Mouse (Mus musculus) myocyte (in vitro differentiated cells): ENCODE data around the gene Serac1. TPM values are rescaled to one million over a fixed set of nuclear protein-coding genes. Genes with fewer than 3 reads are reported as not detected.
"Not testable (repeated sequence)": the region's sequence is repeated elsewhere in the genome, so short reads cannot be mapped to it uniquely, and the experiment has no call there.

Source experiments
- H3K27me3 ChIP-seq: one replicate; pipeline ENCODE4 v1.6.1; 2011; ENCODE audit not compliant: control insufficient read depth, insufficient read depth, insufficient read length
- H3K36me3 ChIP-seq: one replicate; pipeline ENCODE4 v1.6.1; 2011; ENCODE audit not compliant: control insufficient read depth, insufficient read depth
- H3K4me2 ChIP-seq: one replicate; pipeline ENCODE4 v1.6.1; 2011; ENCODE audit warnings: low read depth, control low read depth
- H3K4me3 ChIP-seq: one replicate; pipeline ENCODE4 v1.5.1; 2011; ENCODE audit warnings: mild to moderate bottlenecking, control low read depth, moderate library complexity
- H3K79me2 ChIP-seq: one replicate; pipeline ENCODE4 v1.6.1; 2011; ENCODE audit not compliant: control insufficient read depth, insufficient read depth
- H3ac ChIP-seq: one replicate; pipeline ENCODE4 v1.6.1; 2011; ENCODE audit not compliant: control insufficient read depth, insufficient read length
- CEBPB ChIP-seq: IDR thresholded peaks from 2 replicates; pipeline ENCODE4 v1.6.1; 2011; ENCODE audit warnings: mild to moderate bottlenecking, moderate library complexity; ENCODE audit not compliant: poor library complexity, insufficient read depth, severe bottlenecking
- E2F4 ChIP-seq: IDR thresholded peaks from one replicate; pipeline ENCODE4 v1.6.1; 2011; ENCODE audit warnings: mild to moderate bottlenecking, control low read depth, moderate library complexity; ENCODE audit not compliant: insufficient read depth
- MAX ChIP-seq: IDR thresholded peaks from one replicate; pipeline ENCODE4 v1.6.1; 2011; ENCODE audit warnings: low read depth, mild to moderate bottlenecking, control low read depth
- MYOD1 ChIP-seq, 3 experiments: IDR thresholded peaks; one replicate each; pipeline ENCODE4 v1.6.1; 2011; ENCODE audit warnings: control low read depth in 2 of 3, low read depth in 2 of 3, mild to moderate bottlenecking in 2 of 3, moderate library complexity in 1 of 3; ENCODE audit not compliant: insufficient read length in 2 of 3, control insufficient read depth in 1 of 3
- MYOG ChIP-seq, 3 experiments: IDR thresholded peaks; one replicate each; pipeline ENCODE4 v1.6.1; 2011; ENCODE audit warnings: control low read depth in 2 of 3, low read depth in 2 of 3, mild to moderate bottlenecking in 2 of 3; ENCODE audit not compliant: insufficient read length in 2 of 3, control insufficient read depth in 1 of 3, insufficient read depth in 1 of 3
- POLR2A ChIP-seq: IDR thresholded peaks from one replicate; pipeline ENCODE4 v1.6.1; 2011; ENCODE audit warnings: low read depth, mild to moderate bottlenecking, control low read depth, moderate library complexity; ENCODE audit not compliant: insufficient read length
- POLR2AphosphoS2 ChIP-seq: IDR thresholded peaks from one replicate; pipeline ENCODE4 v1.6.1; 2011; ENCODE audit warnings: low read depth, control low read depth; ENCODE audit not compliant: insufficient read length
- REST ChIP-seq: IDR thresholded peaks from one replicate; pipeline ENCODE4 v1.6.1; 2011; ENCODE audit warnings: mild to moderate bottlenecking, control low read depth, moderate library complexity; ENCODE audit not compliant: insufficient read depth, insufficient read length
- SRF ChIP-seq: IDR thresholded peaks from one replicate; pipeline ENCODE4 v1.6.1; 2011; ENCODE audit warnings: low read depth; ENCODE audit not compliant: control insufficient read depth, insufficient read length
- TCF12 ChIP-seq: IDR thresholded peaks from one replicate; pipeline ENCODE4 v1.6.1; 2011; ENCODE audit warnings: mild to moderate bottlenecking, control low read depth; ENCODE audit not compliant: poor library complexity, insufficient read depth, severe bottlenecking
- TCF3 ChIP-seq: IDR thresholded peaks from one replicate; pipeline ENCODE4 v1.6.1; 2011; ENCODE audit warnings: low read depth, control low read depth; ENCODE audit not compliant: insufficient read length
- USF1 ChIP-seq: IDR thresholded peaks from one replicate; pipeline ENCODE4 v1.6.1; 2011; ENCODE audit warnings: low read depth, mild to moderate bottlenecking, control low read depth, moderate library complexity
- polyA plus RNA-seq: library from polyadenylated mRNA; unstranded; fragments of >200 nt; fragmentation: generic; extraction: Trizol; gene quantifications from one replicate; pipeline ENCODE4 v1.2.1, GENCODE M21; 2012; ENCODE audit warnings: missing spikeins

Serac1 gene
- polyA plus RNA-seq, 1 experiment, result 3.5 TPM

GRCm38 (mm10) chr17:6036458-6036857, 43.1 kb downstream of the Serac1 start:
- no peak overlapping the region for H3K4me3 ChIP-seq
- no peaks in the 10 kb centered on the region for H3K79me2 ChIP-seq
- H3ac ChIP-seq, result no peak overlapping the region
- TF ChIP-seq E2F4, result no peak
- TF ChIP-seq MAX, result no peak
- TF ChIP-seq POLR2A, result no peak
- TF ChIP-seq TCF12, result no peak
- TF ChIP-seq TCF3, result no peak
- TF ChIP-seq MYOG (IDR thresholded peaks at IDR 0.05; ENCODE audit: control insufficient read depth in 1 of 3, insufficient read depth in 1 of 3, insufficient read length in 2 of 3, low read depth in 2 of 3), result no peak
- no peak for TF ChIP-seq POLR2AphosphoS2
- H3K27me3 ChIP-seq, result no peaks in the 10 kb centered on the region
- H3K36me3 ChIP-seq, result peaks cover 75% of the 10 kb centered on the region
- H3K4me2 ChIP-seq, result no peak overlapping the region

- Histone ChIP-seq H3K27me3 (no peaks in the 10 kb centered on the region), H3K36me3 (peaks cover 74% of the 10 kb centered on the region), H3K4me3 (no peak overlapping the region), H3K4me2 (no peak overlapping the region), H3K79me2 (no peaks in the 10 kb centered on the region), H3ac (no peak overlapping the region)
- no peak for TF ChIP-seq TCF12
- no peak for TF ChIP-seq SRF
- no peak for TF ChIP-seq MAX
- TF ChIP-seq MYOD1 (IDR thresholded peaks at IDR 0.05; ENCODE audit: control insufficient read depth in 1 of 3, insufficient read length in 2 of 3, low read depth in 2 of 3), result no peak
- TF ChIP-seq TCF3, result no peak
These were observed 43.9 kb downstream of the Serac1 start for GRCm38 (mm10) chr17:6035661-6036060.

- TF ChIP-seq E2F4 (no peak), CEBPB (no peak), SRF (no peak), POLR2A (no peak), REST (no peak), TCF3 (no peak), TCF12 (no peak), MYOD1 (IDR thresholded peaks at IDR 0.05; ENCODE audit: control insufficient read depth in 1 of 3, insufficient read length in 2 of 3, low read depth in 2 of 3) (no peak), MAX (no peak), MYOG (IDR thresholded peaks at IDR 0.05; ENCODE audit: control insufficient read depth in 1 of 3, insufficient read depth in 1 of 3, insufficient read length in 2 of 3, low read depth in 2 of 3) (no peak)
- Histone ChIP-seq H3K36me3 (peaks cover 70% of the 10 kb centered on the region), H3K27me3 (no peaks in the 10 kb centered on the region), H3ac (no peak overlapping the region), H3K4me2 (no peak overlapping the region), H3K79me2 (no peaks in the 10 kb centered on the region), H3K4me3 (no peak overlapping the region)
These were observed 53.7 kb downstream of the Serac1 start for GRCm38 (mm10) chr17:6025831-6026230.

GRCm38 (mm10) chr17:6021374-6021789, 58.2 kb downstream of the Serac1 start:
- H3K4me2 ChIP-seq, H3K4me3 ChIP-seq, H3ac ChIP-seq, H3K79me2 ChIP-seq, H3K27me3 ChIP-seq: not testable (repeated sequence)
- H3K36me3 ChIP-seq, result peaks cover 43% of the 10 kb centered on the region

GRCm38 (mm10) chr17:6020636-6021035, 58.9 kb downstream of the Serac1 start:
- no peaks in the 10 kb centered on the region for H3K79me2 ChIP-seq
- TF ChIP-seq POLR2A, result no peak
- no peak for TF ChIP-seq TCF3
- no peak for TF ChIP-seq CEBPB
- no peak for TF ChIP-seq MYOD1 (IDR thresholded peaks at IDR 0.05; ENCODE audit: control insufficient read depth in 1 of 3, insufficient read length in 2 of 3, low read depth in 2 of 3)
- no peak for TF ChIP-seq MYOG (IDR thresholded peaks at IDR 0.05; ENCODE audit: control insufficient read depth in 1 of 3, insufficient read depth in 1 of 3, insufficient read length in 2 of 3, low read depth in 2 of 3)
- no peak for TF ChIP-seq REST
- no peak for TF ChIP-seq USF1
- no peak for TF ChIP-seq POLR2AphosphoS2
- H3K4me3 ChIP-seq, result no peak overlapping the region
- no peak overlapping the region for H3ac ChIP-seq
- no peak overlapping the region for H3K4me2 ChIP-seq
- peaks cover 38% of the 10 kb centered on the region for H3K36me3 ChIP-seq
- no peaks in the 10 kb centered on the region for H3K27me3 ChIP-seq

GRCm38 (mm10) chr17:6019776-6020175, 59.8 kb downstream of the Serac1 start:
- H3ac ChIP-seq, result no peak overlapping the region
- H3K4me2 ChIP-seq, result no peak overlapping the region
- no peak overlapping the region for H3K4me3 ChIP-seq
- H3K79me2 ChIP-seq, result no peaks in the 10 kb centered on the region
- TF ChIP-seq MYOG (IDR thresholded peaks at IDR 0.05; ENCODE audit: control insufficient read depth in 1 of 3, insufficient read depth in 1 of 3, insufficient read length in 2 of 3, low read depth in 2 of 3), result no peak
- no peak for TF ChIP-seq SRF
- TF ChIP-seq POLR2AphosphoS2, result peak; percentile 12
- no peak for TF ChIP-seq TCF3
- H3K27me3 ChIP-seq, result no peaks in the 10 kb centered on the region
- peaks cover 38% of the 10 kb centered on the region for H3K36me3 ChIP-seq
